Comparison of ENCODE assay signal across 29 mouse cellular contexts in the genomic region with DNA sequence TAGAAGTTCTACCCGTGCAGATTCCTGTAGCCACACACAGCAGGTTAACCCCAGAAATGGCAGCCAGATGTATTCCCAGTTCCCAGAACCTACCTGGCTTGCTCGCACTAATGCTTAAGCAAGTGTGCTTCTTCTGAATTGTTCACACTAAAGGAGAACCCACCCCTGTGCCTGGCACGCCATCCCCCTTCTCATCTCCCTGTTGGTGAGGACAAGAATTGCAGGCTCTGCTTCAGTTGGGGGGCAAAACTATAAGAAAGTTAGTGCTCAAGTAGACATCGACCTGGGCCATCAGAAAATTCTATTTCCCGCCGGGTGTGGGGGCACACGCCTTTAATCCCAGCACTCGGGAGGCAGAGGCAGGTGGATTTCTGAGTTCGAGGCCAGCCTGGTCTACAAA. TPM values are rescaled to one million over a fixed set of nuclear protein-coding genes. Genes with fewer than 3 reads are reported as not detected.
A peak's percentile ranks its signal among the peaks of the same experiment; 100 is the strongest.
DNase-seq lines count a peak whose midpoint lies in the region; ATAC-seq and TF ChIP-seq lines count a peak whose summit lies in the region.
"Had no signal": no experiment of that assay in that cellular context is flagged by ENCODE, and none has a peak within 500 bp of the region (broad histone marks: within the 10 kb centered on the region; RNA-seq: fewer than 3 reads in every experiment).

No protein-coding gene starts in this region.

- no peaks in the 10 kb centered on the region for H3K9me3 ChIP-seq in hindbrain, postnatal 0 days (ENCODE audit: low read length)
- no peaks in the 10 kb centered on the region for H3K9me3 ChIP-seq in hindbrain, embryonic 12.5 days (replicated peaks)
- no peaks in the 10 kb centered on the region for H3K9me3 ChIP-seq in lung, postnatal 0 days (ENCODE audit: low read length)
- no peaks in the 10 kb centered on the region for H3K9me3 ChIP-seq in MEL (replicated peaks; ENCODE audit: insufficient read depth, low read length)
- no peaks in the 10 kb centered on the region for H3K9me3 ChIP-seq in forebrain, embryonic 11.5 days (ENCODE audit: control insufficient read depth, low read length)
- H3K9me3 ChIP-seq: embryonic facial prominence, embryonic 13.5 days; forebrain, embryonic 10.5 days; hindbrain, embryonic 13.5 days; liver, embryonic 13.5 days; lung, embryonic 15.5 days; megakaryocyte, embryonic 14.5 days; midbrain, embryonic 12.5 days; neural tube, embryonic 13.5 days had no signal

- H3K9ac ChIP-seq in hindbrain, postnatal 0 days (replicated peaks; ENCODE audit: low read length), result no peak overlapping the region
- H3K9ac ChIP-seq in hindbrain, embryonic 12.5 days, result no peak overlapping the region
- H3K9ac ChIP-seq in lung, postnatal 0 days (replicated peaks; ENCODE audit: low read depth), result no peak overlapping the region
- no peak overlapping the region for H3K9ac ChIP-seq in MEL (ENCODE audit: control insufficient read depth, low read depth, low read length, poor library complexity, severe bottlenecking)
- H3K9ac ChIP-seq in forebrain, embryonic 11.5 days (ENCODE audit: low read length), result no peak overlapping the region
- H3K9ac ChIP-seq: embryonic facial prominence, embryonic 13.5 days; hindbrain, embryonic 13.5 days; liver, embryonic 13.5 days; lung, embryonic 15.5 days; midbrain, embryonic 12.5 days; neural tube, embryonic 13.5 days had no signal

- no peaks in the 10 kb centered on the region for H3K79me2 ChIP-seq in MEL (ENCODE audit: control insufficient read depth, insufficient read depth, low read length, poor library complexity)

- H3K27ac ChIP-seq in hindbrain, postnatal 0 days, result no peak overlapping the region
- no peak overlapping the region for H3K27ac ChIP-seq in hindbrain, embryonic 12.5 days
- no peak overlapping the region for H3K27ac ChIP-seq in lung, postnatal 0 days (ENCODE audit: low read length)
- no peak overlapping the region for H3K27ac ChIP-seq in MEL (ENCODE audit: control insufficient read depth, low read depth, low read length)
- no peak overlapping the region for H3K27ac ChIP-seq in forebrain, embryonic 11.5 days (ENCODE audit: low read depth, low read length)
- H3K27ac ChIP-seq: embryonic facial prominence, embryonic 13.5 days; forebrain, embryonic 10.5 days; gastrocnemius, adult 2 months; hindbrain, embryonic 13.5 days; liver, embryonic 13.5 days; lung, embryonic 15.5 days; midbrain, embryonic 12.5 days; neural tube, embryonic 13.5 days had no signal

- no peak for ATAC-seq in hindbrain, postnatal 0 days
- ATAC-seq in hindbrain, embryonic 12.5 days (ENCODE audit: low FRiP score), result no peak
- no peak for ATAC-seq in lung, postnatal 0 days
- 0 out of 2 replicates have a peak, but pooled peaks have one; percentile 47 for ATAC-seq in common myeloid progenitor, adult 5-6 weeks (replicated peaks; ENCODE audit: low read depth, poor library complexity, severe bottlenecking)
- ATAC-seq in forebrain, embryonic 11.5 days (replicated peaks; ENCODE audit: low FRiP score), result no peak
- ATAC-seq: forebrain, embryonic 16.5 days; intestine, postnatal 0 days had no signal

- no peaks in the 10 kb centered on the region for H3K27me3 ChIP-seq in hindbrain, postnatal 0 days (ENCODE audit: insufficient read depth, low read length)
- no peaks in the 10 kb centered on the region for H3K27me3 ChIP-seq in hindbrain, embryonic 12.5 days
- no peaks in the 10 kb centered on the region for H3K27me3 ChIP-seq in lung, postnatal 0 days (replicated peaks; ENCODE audit: insufficient read depth, low read length)
- H3K27me3 ChIP-seq in MEL (ENCODE audit: control insufficient read depth in 1 of 2, insufficient read depth in 2 of 2, low read length in 2 of 2), result no peaks in the 10 kb centered on the region
- no peaks in the 10 kb centered on the region for H3K27me3 ChIP-seq in forebrain, embryonic 11.5 days (ENCODE audit: control insufficient read depth, insufficient read depth, low read length)
- H3K27me3 ChIP-seq: embryonic facial prominence, embryonic 13.5 days; hindbrain, embryonic 13.5 days; liver, embryonic 13.5 days; lung, embryonic 15.5 days; midbrain, embryonic 12.5 days; neural tube, embryonic 13.5 days had no signal

- no peak overlapping the region for H3K4me2 ChIP-seq in hindbrain, postnatal 0 days (ENCODE audit: low read depth, low read length)
- no peak overlapping the region for H3K4me2 ChIP-seq in hindbrain, embryonic 12.5 days (replicated peaks)
- no peak overlapping the region for H3K4me2 ChIP-seq in lung, postnatal 0 days (replicated peaks; ENCODE audit: low read depth, low read length)
- no peak overlapping the region for H3K4me2 ChIP-seq in forebrain, embryonic 11.5 days (ENCODE audit: low read depth, low read length, severe bottlenecking)
- H3K4me2 ChIP-seq: embryonic facial prominence, embryonic 13.5 days; heart, embryonic 11.5 days; hindbrain, embryonic 13.5 days; liver, embryonic 13.5 days; lung, embryonic 15.5 days; midbrain, embryonic 12.5 days; neural tube, embryonic 13.5 days had no signal

- WGBS in hindbrain, postnatal 0 days, result 83% methylated on average over 9 of the region's 9 CpGs
- WGBS in hindbrain, embryonic 12.5 days, result 83% methylated on average over 9 of the region's 9 CpGs
- 76% methylated on average over 9 of the region's 9 CpGs for WGBS in lung, postnatal 0 days
- WGBS in forebrain, embryonic 11.5 days, result 78% methylated on average over 9 of the region's 9 CpGs

- TF ChIP-seq POLR2A in MEL (IDR thresholded peaks at IDR 0.05; ENCODE audit: control insufficient read depth in 1 of 2, insufficient read depth in 1 of 2, low read depth in 1 of 2, low read length in 2 of 2, poor library complexity in 1 of 2), result no peak

- TF ChIP-seq RAD21 in MEL (IDR thresholded peaks at IDR 0.05; ENCODE audit: low read depth, low read length), result no peak

- no peak for DNase-seq in hindbrain, postnatal 0 days (ENCODE audit: low spot score)
- DNase-seq in lung, postnatal 0 days (ENCODE audit: low spot score), result no peak
- DNase-seq in lung, postnatal 10 days, result no peak
- DNase-seq in MEL (ENCODE audit: low read depth, low spot score), result no peak
- no peak for DNase-seq in forebrain, embryonic 11.5 days (ENCODE audit: low spot score)
- DNase-seq: adrenal gland, adult 8-10 months; cerebellum, adult 11-12 months; cerebellum, adult 9-11 months; gastrocnemius, adult 2 months; gastrocnemius, postnatal 36 days; heart, adult 18-20 months; heart, postnatal 36 days; kidney, adult 9 months; kidney, postnatal 25 days; left cerebral cortex, postnatal 4 days; liver, embryonic 13.5 days; lung, postnatal 4 days had no signal

- no peak overlapping the region for H3K4me3 ChIP-seq in hindbrain, postnatal 0 days (ENCODE audit: low read length)
- H3K4me3 ChIP-seq in hindbrain, embryonic 12.5 days, result no peak overlapping the region
- no peak overlapping the region for H3K4me3 ChIP-seq in lung, postnatal 0 days (ENCODE audit: low read depth, low read length)
- no peak overlapping the region for H3K4me3 ChIP-seq in MEL (ENCODE audit: control insufficient read depth in 1 of 2, insufficient read depth in 1 of 2, low read depth in 2 of 2, low read length in 2 of 2)
- no peak overlapping the region for H3K4me3 ChIP-seq in forebrain, embryonic 11.5 days (ENCODE audit: low read depth, low read length)
- H3K4me3 ChIP-seq: embryonic facial prominence, embryonic 13.5 days; forebrain, embryonic 10.5 days; gastrocnemius, adult 2 months; hindbrain, embryonic 13.5 days; liver, embryonic 13.5 days; lung, embryonic 15.5 days; megakaryocyte, embryonic 14.5 days; midbrain, embryonic 12.5 days; neural tube, embryonic 13.5 days had no signal

- no peak for TF ChIP-seq EP300 in lung, postnatal 0 days (IDR thresholded peaks at IDR 0.05)
- TF ChIP-seq EP300 in MEL (IDR thresholded peaks at IDR 0.05; ENCODE audit: low read depth in 1 of 2, low read length in 2 of 2), result no peak

- H3K4me1 ChIP-seq in hindbrain, postnatal 0 days (ENCODE audit: insufficient read depth, low read length), result no peaks in the 10 kb centered on the region
- H3K4me1 ChIP-seq in hindbrain, embryonic 12.5 days, result no peaks in the 10 kb centered on the region
- no peaks in the 10 kb centered on the region for H3K4me1 ChIP-seq in lung, postnatal 0 days (ENCODE audit: insufficient read depth, low read depth, low read length)
- H3K4me1 ChIP-seq in MEL (ENCODE audit: control insufficient read depth in 1 of 2, insufficient read depth in 2 of 2, low read length in 2 of 2), result no peaks in the 10 kb centered on the region
- H3K4me1 ChIP-seq in forebrain, embryonic 11.5 days (replicated peaks; ENCODE audit: control insufficient read depth, insufficient read depth, low read length), result no peaks in the 10 kb centered on the region
- H3K4me1 ChIP-seq: embryonic facial prominence, embryonic 13.5 days; hindbrain, embryonic 13.5 days; lung, embryonic 15.5 days; midbrain, embryonic 12.5 days; neural tube, embryonic 13.5 days had no signal

- no peaks in the 10 kb centered on the region for H3K36me3 ChIP-seq in hindbrain, postnatal 0 days (ENCODE audit: insufficient read depth, low read length)
- no peaks in the 10 kb centered on the region for H3K36me3 ChIP-seq in hindbrain, embryonic 12.5 days
- no peaks in the 10 kb centered on the region for H3K36me3 ChIP-seq in lung, postnatal 0 days (ENCODE audit: insufficient read depth, low read length)
- H3K36me3 ChIP-seq in MEL (ENCODE audit: control insufficient read depth in 1 of 2, insufficient read depth in 2 of 2, low read length in 2 of 2), result no peaks in the 10 kb centered on the region
- no peaks in the 10 kb centered on the region for H3K36me3 ChIP-seq in forebrain, embryonic 11.5 days (ENCODE audit: control insufficient read depth, insufficient read depth, low read length)
- H3K36me3 ChIP-seq: embryonic facial prominence, embryonic 13.5 days; forebrain, embryonic 10.5 days; hindbrain, embryonic 13.5 days; liver, embryonic 13.5 days; lung, embryonic 15.5 days; midbrain, embryonic 12.5 days; neural tube, embryonic 13.5 days had no signal

- TF ChIP-seq CTCF in hindbrain, postnatal 0 days (IDR thresholded peaks at IDR 0.05; ENCODE audit: low read depth), result peak; percentile 23; the same call in 1 of the 2 replicates
- TF ChIP-seq CTCF in lung, postnatal 0 days (IDR thresholded peaks at IDR 0.05), result peak; percentile 15; the same call in 1 of the 2 replicates
- TF ChIP-seq CTCF in MEL (IDR thresholded peaks at IDR 0.05 in 2 of 3, conservative IDR thresholded peaks at IDR 0.05 in 1 of 3; ENCODE audit: control insufficient read depth in 1 of 3, insufficient read depth in 1 of 3, low read depth in 2 of 3, low read length in 3 of 3, poor library complexity in 1 of 3, severe bottlenecking in 1 of 3), result peak in 2 of 3 experiments; percentile 10 to 26; a peak in 2 of 6 replicates

RNA-seq across cellular contexts. Expression of a gene that starts 23.5 kb away (rescaled TPM):
- total RNA-seq in hindbrain, postnatal 0 days (2014; rRNA removed), result 154 and 155 TPM in 2 replicates
- polyA plus RNA-seq in hindbrain, postnatal 0 days (2015; fragmentation: Nextera tagmentation; extraction: Ambion mirVana), result 235 and 250 TPM in 2 replicates
- polyA plus RNA-seq in hindbrain, embryonic 12.5 days (2016; fragmentation: Nextera tagmentation; extraction: Ambion mirVana), result 126 and 127 TPM in 2 replicates
- 91.8 and 97.9 TPM in 2 replicates for polyA plus RNA-seq in lung, postnatal 0 days (2015; fragmentation: Nextera tagmentation; extraction: Ambion mirVana)
- total RNA-seq in MEL (2012; rRNA removed), result 164 and 253 TPM in 2 replicates
- 100 to 1,000 TPM; 428 to 670 TPM for polyA plus RNA-seq in MEL (2012; ENCODE audit: insufficient read depth in 1 of 2, insufficient read length in 2 of 2, low read depth in 1 of 2, low replicate concordance in 2 of 2, missing spikeins in 1 of 2)
- total RNA-seq in common myeloid progenitor, adult 5-6 weeks (2017), result 124 and 150 TPM in 2 replicates
- polyA plus RNA-seq in forebrain, embryonic 11.5 days (2014; fragmentation: Nextera tagmentation; extraction: Ambion mirVana), result 132 and 143 TPM in 2 replicates

RNA-seq across cellular contexts. Expression of a gene that starts 36.0 kb away (rescaled TPM):
- total RNA-seq in hindbrain, postnatal 0 days (2014; rRNA removed), result 46.7 and 49.7 TPM in 2 replicates
- polyA plus RNA-seq in hindbrain, postnatal 0 days (2015; fragmentation: Nextera tagmentation; extraction: Ambion mirVana), result 78.7 and 79.2 TPM in 2 replicates
- polyA plus RNA-seq in hindbrain, embryonic 12.5 days (2016; fragmentation: Nextera tagmentation; extraction: Ambion mirVana), result 72.6 and 73.3 TPM in 2 replicates
- polyA plus RNA-seq in lung, postnatal 0 days (2015; fragmentation: Nextera tagmentation; extraction: Ambion mirVana), result 45.3 and 48.7 TPM in 2 replicates
- 158 and 208 TPM in 2 replicates for total RNA-seq in MEL (2012; rRNA removed)
- 100 to 1,000 TPM; 208 to 803 TPM for polyA plus RNA-seq in MEL (2012; ENCODE audit: insufficient read depth in 1 of 2, insufficient read length in 2 of 2, low read depth in 1 of 2, low replicate concordance in 2 of 2, missing spikeins in 1 of 2)
- total RNA-seq in common myeloid progenitor, adult 5-6 weeks (2017), result 121 and 149 TPM in 2 replicates
- 79.5 and 89.2 TPM in 2 replicates for polyA plus RNA-seq in forebrain, embryonic 11.5 days (2014; fragmentation: Nextera tagmentation; extraction: Ambion mirVana)

RNA-seq across cellular contexts. Expression of a gene that starts 36.1 kb away (rescaled TPM):
- 1.3 and 2.4 TPM in 2 replicates for total RNA-seq in hindbrain, postnatal 0 days (2014; rRNA removed)
- polyA plus RNA-seq in hindbrain, postnatal 0 days (2015; fragmentation: Nextera tagmentation; extraction: Ambion mirVana), result 0.80 and 0.88 TPM in 2 replicates
- polyA plus RNA-seq in hindbrain, embryonic 12.5 days (2016; fragmentation: Nextera tagmentation; extraction: Ambion mirVana), result 0.61 and 0.94 TPM in 2 replicates
- polyA plus RNA-seq in lung, postnatal 0 days (2015; fragmentation: Nextera tagmentation; extraction: Ambion mirVana), result 0.14 and 0.21 TPM in 2 replicates
- total RNA-seq in MEL (2012; rRNA removed), result under 0.01 TPM in 1 of 2 replicates, not detected in the other
- polyA plus RNA-seq in MEL (2012; ENCODE audit: insufficient read depth in 1 of 2, insufficient read length in 2 of 2, low read depth in 1 of 2, low replicate concordance in 2 of 2, missing spikeins in 1 of 2), result under 1 TPM in 1 of 2 experiments, not detected in 1; 0.01 TPM
- not detected in 2 replicates for total RNA-seq in common myeloid progenitor, adult 5-6 weeks (2017)
- polyA plus RNA-seq in forebrain, embryonic 11.5 days (2014; fragmentation: Nextera tagmentation; extraction: Ambion mirVana), result 0.13 TPM in 1 of 2 replicates, not detected in the other
- total RNA-seq: gastrocnemius, adult 2 months; gastrocnemius, postnatal 36 days; heart, postnatal 36 days had no signal
- polyA plus RNA-seq: forebrain, embryonic 10.5 days; liver, embryonic 13.5 days had no signal

RNA-seq across cellular contexts. Expression of a gene that starts 40.9 kb away (rescaled TPM):
- not detected in 2 replicates for total RNA-seq in hindbrain, postnatal 0 days (2014; rRNA removed)
- 0.66 and 0.85 TPM in 2 replicates for polyA plus RNA-seq in hindbrain, postnatal 0 days (2015; fragmentation: Nextera tagmentation; extraction: Ambion mirVana)
- 2.4 and 4.5 TPM in 2 replicates for polyA plus RNA-seq in hindbrain, embryonic 12.5 days (2016; fragmentation: Nextera tagmentation; extraction: Ambion mirVana)
- 0.75 and 0.82 TPM in 2 replicates for polyA plus RNA-seq in lung, postnatal 0 days (2015; fragmentation: Nextera tagmentation; extraction: Ambion mirVana)
- total RNA-seq in MEL (2012; rRNA removed), result 3.0 and 3.3 TPM in 2 replicates
- 1 to 10 TPM in 1 of 2 experiments, not detected in 1; 4.3 TPM for polyA plus RNA-seq in MEL (2012; ENCODE audit: insufficient read depth in 1 of 2, insufficient read length in 2 of 2, low read depth in 1 of 2, low replicate concordance in 2 of 2, missing spikeins in 1 of 2)
- total RNA-seq in common myeloid progenitor, adult 5-6 weeks (2017), result 1.5 and 5.8 TPM in 2 replicates
- polyA plus RNA-seq in forebrain, embryonic 11.5 days (2014; fragmentation: Nextera tagmentation; extraction: Ambion mirVana), result 2.3 and 3.1 TPM in 2 replicates
- total RNA-seq: gastrocnemius, adult 2 months; heart, postnatal 36 days had no signal

RNA-seq across cellular contexts. Expression of a gene that starts 41.6 kb away (rescaled TPM):
- total RNA-seq in hindbrain, postnatal 0 days (2014; rRNA removed), result 84.4 and 110 TPM in 2 replicates
- polyA plus RNA-seq in hindbrain, postnatal 0 days (2015; fragmentation: Nextera tagmentation; extraction: Ambion mirVana), result 95.3 and 104 TPM in 2 replicates
- polyA plus RNA-seq in hindbrain, embryonic 12.5 days (2016; fragmentation: Nextera tagmentation; extraction: Ambion mirVana), result 128 and 132 TPM in 2 replicates
- 130 and 143 TPM in 2 replicates for polyA plus RNA-seq in lung, postnatal 0 days (2015; fragmentation: Nextera tagmentation; extraction: Ambion mirVana)
- total RNA-seq in MEL (2012; rRNA removed), result 27.5 and 28.7 TPM in 2 replicates
- polyA plus RNA-seq in MEL (2012; ENCODE audit: insufficient read depth in 1 of 2, insufficient read length in 2 of 2, low read depth in 1 of 2, low replicate concordance in 2 of 2, missing spikeins in 1 of 2), result 10 to 100 TPM in 1 of 2 experiments, not detected in 1; 50.0 TPM
- 45.7 and 60.0 TPM in 2 replicates for total RNA-seq in common myeloid progenitor, adult 5-6 weeks (2017)
- 88.4 and 93.8 TPM in 2 replicates for polyA plus RNA-seq in forebrain, embryonic 11.5 days (2014; fragmentation: Nextera tagmentation; extraction: Ambion mirVana)
